ENCODE assay signal across 8 mouse cellular contexts in genomic region chr19:12517671-12518540, GRCm38 (mm10). TPM values are rescaled to one million over a fixed set of nuclear protein-coding genes. Genes with fewer than 3 reads are reported as not detected.
A peak's percentile ranks its signal among the peaks of the same experiment; 100 is the strongest.
DNase-seq lines count a peak whose midpoint lies in the region; ATAC-seq and TF ChIP-seq lines count a peak whose summit lies in the region.

No protein-coding gene starts in this region.

- no peak overlapping the region for H3K27ac ChIP-seq in ES-E14 (ENCODE audit: insufficient read depth, low read depth, low read length, poor library complexity, severe bottlenecking)
- no peak overlapping the region for H3K27ac ChIP-seq in forebrain, postnatal 0 days (ENCODE audit: low read depth, low read length)
- H3K27ac ChIP-seq in lung, embryonic 14.5 days (ENCODE audit: low read depth), result no peak overlapping the region

- DNase-seq in ES-E14 (ENCODE audit: low read depth, low spot score), result peak; percentile 43
- peak; percentile 26 for DNase-seq in cerebellum, adult 11 months
- peak; percentile 85 for DNase-seq in forebrain, postnatal 0 days
- DNase-seq in layer of hippocampus, adult 8-10 months (ENCODE audit: low spot score in 2 of 2), result peak; percentile 38 to 63
- DNase-seq in lung, embryonic 14.5 days, result peak; percentile 90
- peak; percentile 74 for DNase-seq in thymus, postnatal 0 days (ENCODE audit: low spot score)

- peak; percentile 93 for ATAC-seq in forebrain, postnatal 0 days
- peak; percentile 90 to 93 for ATAC-seq in hematopoietic stem cell, adult 5-6 weeks (replicated peaks in 1 of 2; ENCODE audit: insufficient read depth in 1 of 2, low FRiP score in 2 of 2, low TSS enrichment in 1 of 2, low read depth in 1 of 2, poor library complexity in 2 of 2, severe bottlenecking in 2 of 2)
- peak; percentile 87 for ATAC-seq in lung, embryonic 14.5 days (ENCODE audit: insufficient read depth)
- peak; percentile 89 for ATAC-seq in neutrophil, adult 5-6 weeks (ENCODE audit: extremely low read depth, insufficient number of reproducible peaks, low FRiP score, poor library complexity, severe bottlenecking)

- H3K27me3 ChIP-seq in forebrain, postnatal 0 days (ENCODE audit: insufficient read depth, low read length), result no peaks in the 10 kb centered on the region
- no peaks in the 10 kb centered on the region for H3K27me3 ChIP-seq in lung, embryonic 14.5 days (ENCODE audit: insufficient read depth, low read length)

- in situ Hi-C loops in ES-E14 (cut with MboI; ENCODE audit: low sequenced_read_pairs in 2 of 2, unreplicated experiment in 2 of 2), result loop anchor here in 1 of 2 experiments (5.0 to 10.0 kb wide), 2 partner anchors 74 to 307 kb away; no protein-coding TSS in a partner anchor

- no peaks in the 10 kb centered on the region for H3K36me3 ChIP-seq in ES-E14 (ENCODE audit: control insufficient read depth, insufficient read depth, low read length, poor library complexity, severe bottlenecking)
- H3K36me3 ChIP-seq in forebrain, postnatal 0 days (ENCODE audit: insufficient read depth), result no peaks in the 10 kb centered on the region
- no peaks in the 10 kb centered on the region for H3K36me3 ChIP-seq in lung, embryonic 14.5 days (ENCODE audit: insufficient read depth)

- H3K9ac ChIP-seq in ES-E14 (ENCODE audit: insufficient read depth, low read depth, low read length, poor library complexity, severe bottlenecking), result peak overlapping the region; percentile 60
- H3K9ac ChIP-seq in forebrain, postnatal 0 days, result peak overlapping the region; percentile 45
- peak overlapping the region; percentile 68 for H3K9ac ChIP-seq in lung, embryonic 14.5 days

- H3K4me1 ChIP-seq in ES-E14 (ENCODE audit: control insufficient read depth in 2 of 2, insufficient read depth in 2 of 2, low read length in 2 of 2, poor library complexity in 1 of 2), result no peaks in the 10 kb centered on the region
- H3K4me1 ChIP-seq in forebrain, postnatal 0 days (ENCODE audit: insufficient read depth), result no peaks in the 10 kb centered on the region
- H3K4me1 ChIP-seq in lung, embryonic 14.5 days (ENCODE audit: insufficient read depth), result no peaks in the 10 kb centered on the region

- no peaks in the 10 kb centered on the region for H3K9me3 ChIP-seq in ES-E14 (ENCODE audit: control insufficient read depth, insufficient read depth, low read depth, low read length)
- H3K9me3 ChIP-seq in forebrain, postnatal 0 days (ENCODE audit: low read length), result no peaks in the 10 kb centered on the region
- H3K9me3 ChIP-seq in lung, embryonic 14.5 days (ENCODE audit: low read depth, low read length), result no peaks in the 10 kb centered on the region

- TF ChIP-seq CTCF in forebrain, postnatal 0 days (IDR thresholded peaks at IDR 0.05; ENCODE audit: low read depth), result peak; percentile 85
- TF ChIP-seq CTCF in lung, embryonic 14.5 days (IDR thresholded peaks at IDR 0.05; ENCODE audit: low read depth), result peak; percentile 81

- 1% methylated on average over 16 of the region's 16 CpGs for WGBS in forebrain, postnatal 0 days
- 3% methylated on average over 16 of the region's 16 CpGs for WGBS in lung, embryonic 14.5 days

- peak overlapping the region; percentile 60 for H3K4me2 ChIP-seq in forebrain, postnatal 0 days (ENCODE audit: low read depth)
- H3K4me2 ChIP-seq in lung, embryonic 14.5 days, result peak overlapping the region; percentile 77

- H3K4me3 ChIP-seq in ES-E14 (ENCODE audit: insufficient read depth in 1 of 2, low read depth in 1 of 2, low read length in 2 of 2, poor library complexity in 1 of 2, severe bottlenecking in 1 of 2), result peak overlapping the region; percentile 42 to 80
- peak overlapping the region; percentile 40 for H3K4me3 ChIP-seq in forebrain, postnatal 0 days (ENCODE audit: low read depth, low read length)
- peak overlapping the region; percentile 44 for H3K4me3 ChIP-seq in lung, embryonic 14.5 days (ENCODE audit: low read depth, low read length)

TF ChIP-seq in ES-E14, 5 proteins besides CTCF, POLR2A, EP300 and RAD21:
- TF ChIP-seq ZC3H11A (IDR thresholded peaks at IDR 0.05; ENCODE audit: borderline replicate concordance, low read depth, low read length) (peak; percentile 86; the same call in 1 of the 2 replicates), CHD2 (IDR thresholded peaks at IDR 0.05; ENCODE audit: low read depth, low read length) (no peak), HCFC1 (IDR thresholded peaks at IDR 0.05; ENCODE audit: borderline replicate concordance, insufficient read depth, low read length) (0 out of 2 replicates have a peak, but pooled peaks have one; percentile 28), MAFK (IDR thresholded peaks at IDR 0.05; ENCODE audit: insufficient read depth, low read depth, low read length) (peak; percentile 36; the same call in 1 of the 2 replicates), ZNF384 (IDR thresholded peaks at IDR 0.05; ENCODE audit: low read depth, low read length) (peak; percentile 93)

RNA-seq across cellular contexts. Expression of gene Dtx4, which starts 16.7 kb away (rescaled TPM):
- total RNA-seq in ES-E14 (2012; rRNA removed), result 1.4 and 2.2 TPM in 2 replicates
- total RNA-seq in forebrain, postnatal 0 days (2014; rRNA removed), result 43.2 and 48.8 TPM in 2 replicates
- polyA plus RNA-seq in forebrain, postnatal 0 days (2015; fragmentation: Nextera tagmentation; extraction: Ambion mirVana), result 20.6 and 21.2 TPM in 2 replicates
- total RNA-seq in hematopoietic stem cell, adult 5-6 weeks (2017), result 5.3 and 8.2 TPM in 2 replicates
- total RNA-seq in layer of hippocampus, adult 8-10 months (2022), result 10 to 100 TPM; 37.1 to 40.9 (median 39.5) TPM
- polyA plus RNA-seq in lung, embryonic 14.5 days (2014; fragmentation: Nextera tagmentation; extraction: Ambion mirVana), result 17.2 and 17.7 TPM in 2 replicates
- total RNA-seq in neutrophil, adult 5-6 weeks (2017), result 9.8 and 10.5 TPM in 2 replicates
- 3.4 and 4.3 TPM in 2 replicates for polyA plus RNA-seq in thymus, postnatal 0 days (2015; fragmentation: Nextera tagmentation; extraction: Ambion mirVana)

RNA-seq across cellular contexts. Expression of gene Fam111a, which starts 27.6 kb away (rescaled TPM):
- 7.5 and 15.0 TPM in 2 replicates for total RNA-seq in ES-E14 (2012; rRNA removed)
- total RNA-seq in forebrain, postnatal 0 days (2014; rRNA removed), result 4.3 and 4.4 TPM in 2 replicates
- polyA plus RNA-seq in forebrain, postnatal 0 days (2015; fragmentation: Nextera tagmentation; extraction: Ambion mirVana), result 2.9 and 3.2 TPM in 2 replicates
- 161 and 174 TPM in 2 replicates for total RNA-seq in hematopoietic stem cell, adult 5-6 weeks (2017)
- 1 to 10 TPM; 1.4 to 3.9 (median 2.3) TPM for total RNA-seq in layer of hippocampus, adult 8-10 months (2022)
- polyA plus RNA-seq in lung, embryonic 14.5 days (2014; fragmentation: Nextera tagmentation; extraction: Ambion mirVana), result 34.9 and 37.9 TPM in 2 replicates
- 326 and 339 TPM in 2 replicates for total RNA-seq in neutrophil, adult 5-6 weeks (2017)
- polyA plus RNA-seq in thymus, postnatal 0 days (2015; fragmentation: Nextera tagmentation; extraction: Ambion mirVana), result 32.3 and 35.0 TPM in 2 replicates

RNA-seq across cellular contexts. Expression of gene Mpeg1, which starts 57.3 kb away (rescaled TPM):
- 0.05 and 0.18 TPM in 2 replicates for total RNA-seq in ES-E14 (2012; rRNA removed)
- total RNA-seq in forebrain, postnatal 0 days (2014; rRNA removed), result 3.2 and 3.5 TPM in 2 replicates
- 0.63 and 1.1 TPM in 2 replicates for polyA plus RNA-seq in forebrain, postnatal 0 days (2015; fragmentation: Nextera tagmentation; extraction: Ambion mirVana)
- 15.1 and 28.2 TPM in 2 replicates for total RNA-seq in hematopoietic stem cell, adult 5-6 weeks (2017)
- total RNA-seq in layer of hippocampus, adult 8-10 months (2022), result 100 to 1,000 TPM in 2 of 4 experiments, 1 to 10 TPM in 2; 7.5 to 158 (median 61.7) TPM
- 0.63 and 0.76 TPM in 2 replicates for polyA plus RNA-seq in lung, embryonic 14.5 days (2014; fragmentation: Nextera tagmentation; extraction: Ambion mirVana)
- 276 and 282 TPM in 2 replicates for total RNA-seq in neutrophil, adult 5-6 weeks (2017)
- 2.6 and 2.9 TPM in 2 replicates for polyA plus RNA-seq in thymus, postnatal 0 days (2015; fragmentation: Nextera tagmentation; extraction: Ambion mirVana)

Comparison
In these comparisons a context has a peak if more than half of its experiments do, and no peak if none do; other contexts are left out.
1. DNase-seq: peak in every context shown above with its lines; median percentile 90 in lung, embryonic 14.5 days; 85 in forebrain, postnatal 0 days; 74 in thymus, postnatal 0 days; 50 in layer of hippocampus, adult 8-10 months; 43 in ES-E14; 26 in cerebellum, adult 11 months.
2. RNA of gene Fam111a, which starts 27.6 kb away (total RNA-seq): 326 to 339 TPM in neutrophil, adult 5-6 weeks and 161 to 174 TPM in hematopoietic stem cell, adult 5-6 weeks; 7.5 to 15.0 TPM in ES-E14, 4.3 to 4.4 TPM in forebrain, postnatal 0 days and 1.4 to 3.9 TPM in layer of hippocampus, adult 8-10 months; every median in the first group is over 10 times any median in the second.
3. Peak in every context shown above with its lines, with median percentiles within 50 percentile points of each other: H3K4me3 ChIP-seq, H3K9ac ChIP-seq and ATAC-seq.